In the genomic region with DNA sequence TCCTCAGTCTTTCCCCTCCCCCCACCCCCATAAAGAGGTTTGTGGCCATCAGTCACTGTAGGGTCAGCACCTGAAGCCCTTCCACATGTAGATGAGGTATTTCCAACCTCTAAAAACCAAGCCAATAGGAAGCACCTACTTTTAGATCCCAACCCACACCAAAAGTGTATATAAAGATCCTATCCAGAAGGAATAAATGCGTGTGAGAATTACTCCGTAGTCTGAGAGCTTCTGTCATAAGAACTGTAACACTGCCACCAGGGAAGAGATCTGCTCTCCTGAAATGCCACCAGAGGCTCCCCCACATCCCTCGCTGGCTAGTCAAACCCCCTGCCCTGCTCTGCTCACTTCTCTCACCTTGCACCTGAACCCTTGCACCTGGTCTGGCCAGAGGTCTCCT, we compare ENCODE assay signal across 22 mouse cellular contexts.
"Had no signal": no experiment of that assay in that cellular context is flagged by ENCODE, and none has a peak within 500 bp of the region (broad histone marks: within the 10 kb centered on the region; RNA-seq: fewer than 3 reads in every experiment).

No protein-coding gene starts in this region.

- DNase-seq: heart, postnatal 10 days; heart, postnatal 14 days; heart, postnatal 36 days; heart, postnatal 4 days; kidney, adult 11 months; kidney, adult 18-20 months; kidney, adult 2 months; kidney, adult 8-10 months; kidney, adult 9 months; kidney, postnatal 10 days; kidney, postnatal 14 days; kidney, postnatal 25 days; kidney, postnatal 36 days; kidney, postnatal 4 days; layer of hippocampus, adult 9-11 months; layer of hippocampus, postnatal 36 days had no signal

- ATAC-seq: hindbrain, embryonic 16.5 days; hindbrain, postnatal 0 days; inflammation-experienced regulatory T-cells, adult 6 months; intestine, embryonic 15.5 days; intestine, embryonic 16.5 days; intestine, postnatal 0 days had no signal
